Mouse (Mus musculus) liver, embryonic 14.5 days (tissue): ENCODE measurements around the gene Mn1.

Experiments
- CTCF ChIP-seq: IDR thresholded peaks from 2 replicates; pipeline ENCODE4 v1.5.1; 2016; ENCODE audit warnings: antibody characterized with exemption, low read depth, control low read depth
- EP300 ChIP-seq: IDR thresholded peaks from 2 replicates; pipeline ENCODE4 v1.6.1; 2016; ENCODE audit warnings: antibody characterized with exemption, low read depth

GRCm38 (mm10) chr5:111378126-111378993 is 38.8 kb upstream of the Mn1 start:
- TF ChIP-seq CTCF (peak; percentile 5), EP300 (no peak)
